Mouse (Mus musculus) spleen, adult 2 months (tissue): ENCODE data around the gene Rxfp4. TPM values are rescaled to one million over a fixed set of nuclear protein-coding genes. Genes with fewer than 3 reads are reported as not detected.

Source experiments
- DNase-seq, 2 experiments: peaks; one replicate each; pipeline versions ENCODE4 v3.0.0 to v3.0.0-alpha.2; 2012 to 2021; ENCODE audit warnings: low spot score in 2 of 2, low read depth in 1 of 2
- H3K27ac ChIP-seq: fragments of 200-500 bp; 2 replicates; pipeline ENCODE4 v1.5.1; 2012; ENCODE audit warnings: low read length, inconsistent platforms; ENCODE audit not compliant: insufficient read depth
- H3K27me3 ChIP-seq: fragments of 200-500 bp; 2 replicates; pipeline ENCODE4 v1.6.1; 2012; ENCODE audit warnings: mild to moderate bottlenecking, moderate library complexity, low read length, inconsistent platforms; ENCODE audit not compliant: control insufficient read depth, insufficient read depth
- H3K36me3 ChIP-seq: fragments of 200-500 bp; 2 replicates; pipeline ENCODE4 v1.6.1; 2012; ENCODE audit warnings: mild to moderate bottlenecking, low read length, inconsistent platforms; ENCODE audit not compliant: control insufficient read depth, insufficient read depth
- H3K4me1 ChIP-seq: fragments of 200-500 bp; 2 replicates; pipeline ENCODE4 v1.6.1; 2011; ENCODE audit warnings: inconsistent platforms; ENCODE audit not compliant: control insufficient read depth, insufficient read depth, insufficient read length
- H3K4me3 ChIP-seq: fragments of 200-500 bp; 2 replicates; pipeline ENCODE4 v1.5.1; 2011; ENCODE audit warnings: mild to moderate bottlenecking, inconsistent platforms; ENCODE audit not compliant: insufficient read depth, insufficient read length; ENCODE audit errors: extremely low read depth
- CTCF ChIP-seq: fragments of 200-500 bp; IDR thresholded peaks from 2 replicates; pipeline ENCODE4 v1.5.1; 2011; ENCODE audit warnings: mild to moderate bottlenecking, inconsistent platforms; ENCODE audit not compliant: insufficient read depth, insufficient read length, insufficient replicate concordance; ENCODE audit errors: extremely low read depth
- POLR2A ChIP-seq: fragments of 200-500 bp; IDR thresholded peaks from 2 replicates; pipeline ENCODE4 v1.6.1; 2011; ENCODE audit warnings: low read depth, low read length, inconsistent platforms
- whole genome bisulfite sequencing: fragments of 180-500 bp; shearing (Covaris S2); methylation state at CpG from one replicate; pipeline ENCODE4 v1.1.7; 2018; 5-methylcytosine and 5-hydroxymethylcytosine counted together
- polyA plus RNA-seq: library from polyadenylated mRNA; depleted of rRNA; stranded (reverse); fragments of >200 nt; gene quantifications from 2 replicates; pipeline ENCODE4 v1.2.3, GENCODE M21; 2012

Rxfp4 gene
- polyA plus RNA-seq, 1 experiment: not detected

GRCm38 (mm10) chr3:88651669-88652618 lies 998 bp downstream of the Rxfp4 start:
- peaks cover 27% of the 10 kb centered on the region; the same call in 1 of the 2 replicates for H3K4me1 ChIP-seq
- no peak for DNase-seq
- TF ChIP-seq POLR2A (no peak), CTCF (no peak)
- WGBS: 56% methylated on average over 18 of the region's 18 CpGs
- no peak overlapping the region for H3K27ac ChIP-seq
- peaks cover 5% of the 10 kb centered on the region for H3K36me3 ChIP-seq
- no peaks in the 10 kb centered on the region for H3K27me3 ChIP-seq
- H3K4me3 ChIP-seq: no peak overlapping the region

GRCm38 (mm10) chr3:88650713-88651504 lies 2.0 kb downstream of the Rxfp4 start:
- TF ChIP-seq POLR2A: no peak
- H3K4me1 ChIP-seq: peaks cover 27% of the 10 kb centered on the region; the same call in 1 of the 2 replicates
- no peak for DNase-seq
- H3K36me3 ChIP-seq: peaks cover 14% of the 10 kb centered on the region
- H3K4me3 ChIP-seq: no peak overlapping the region
- WGBS: 52% methylated on average over 13 of the region's 13 CpGs
- H3K27me3 ChIP-seq: no peaks in the 10 kb centered on the region
- H3K27ac ChIP-seq: no peak overlapping the region

- Histone ChIP-seq H3K4me1 (peaks cover 27% of the 10 kb centered on the region; the same call in 1 of the 2 replicates), H3K27ac (no peak overlapping the region), H3K27me3 (no peaks in the 10 kb centered on the region), H3K4me3 (no peak overlapping the region), H3K36me3 (peaks cover 21% of the 10 kb centered on the region)
- TF ChIP-seq POLR2A (no peak), CTCF (no peak)
- no peak for DNase-seq
- 95% methylated on average over 13 of the region's 13 CpGs for WGBS
Observed at GRCm38 (mm10) chr3:88649967-88650366, 3.0 kb downstream of the Rxfp4 start.

GRCm38 (mm10) chr3:88649186-88649585 lies 3.8 kb downstream of the Rxfp4 start:
- H3K27me3 ChIP-seq: no peaks in the 10 kb centered on the region
- TF ChIP-seq CTCF (no peak), POLR2A (no peak)
- WGBS: 60% methylated on average over 10 of the region's 10 CpGs

GRCm38 (mm10) chr3:88648452-88649168 lies 4.3 kb downstream of the Rxfp4 start:
- H3K4me3 ChIP-seq: no peak overlapping the region
- no peak for DNase-seq
- H3K4me1 ChIP-seq: peaks cover 27% of the 10 kb centered on the region
- no peaks in the 10 kb centered on the region for H3K27me3 ChIP-seq
- no peak for TF ChIP-seq POLR2A
- TF ChIP-seq CTCF: no peak
- peak overlapping the region; percentile 42 for H3K27ac ChIP-seq
- WGBS: 80% methylated on average over 12 of the region's 12 CpGs
- H3K36me3 ChIP-seq: peaks cover 34% of the 10 kb centered on the region

More at GRCm38 (mm10) chr3:88649186-88649585, 3.8 kb downstream of the Rxfp4 start:
- Histone ChIP-seq H3K4me3 (no peak overlapping the region), H3K36me3 (peaks cover 28% of the 10 kb centered on the region), H3K4me1 (peaks cover 27% of the 10 kb centered on the region; the same call in 1 of the 2 replicates), H3K27ac (peak overlapping the region; percentile 50)
- DNase-seq: no peak

- TF ChIP-seq CTCF (no peak), POLR2A (no peak)
- DNase-seq: peak; percentile 23 to 44
- Histone ChIP-seq H3K27me3 (no peaks in the 10 kb centered on the region), H3K36me3 (peaks cover 40% of the 10 kb centered on the region), H3K4me3 (no peak overlapping the region), H3K27ac (peak overlapping the region; percentile 42), H3K4me1 (peaks cover 27% of the 10 kb centered on the region)
- 39% methylated on average over 14 of the region's 14 CpGs for WGBS
Observed at GRCm38 (mm10) chr3:88647779-88648413, 5.0 kb downstream of the Rxfp4 start.
